Mouse (Mus musculus) CH12.LX (cell line): ENCODE data around the gene Ube2z. TPM values are rescaled to one million over a fixed set of nuclear protein-coding genes. Genes with fewer than 3 reads are reported as not detected.

Experiments
- DNase-seq: peaks from one replicate; pipeline ENCODE4 v3.0.0-alpha.2; 2013; ENCODE audit errors: extremely low read depth
- H3K27ac ChIP-seq: 2 replicates; pipeline ENCODE4 v1.5.1; 2012; ENCODE audit warnings: low read depth, mild to moderate bottlenecking, control low read depth, moderate library complexity; ENCODE audit not compliant: insufficient read depth
- H3K27me3 ChIP-seq: replicated peaks from 2 replicates; pipeline ENCODE3; 2012; ENCODE audit warnings: inconsistent platforms
- H3K36me3 ChIP-seq, 2 experiments: replicated peaks in 1 of 2; 2 replicates each; pipeline versions ENCODE3 to v1.6.1; 2012; ENCODE audit warnings: inconsistent platforms in 1 of 2, low read length in 1 of 2, mild to moderate bottlenecking in 1 of 2, mixed read lengths in 1 of 2, moderate library complexity in 1 of 2; ENCODE audit not compliant: control insufficient read depth in 1 of 2, insufficient read depth in 1 of 2
- H3K4me1 ChIP-seq, 2 experiments: 2 replicates each; pipeline ENCODE4 v1.6.1; 2012; ENCODE audit warnings: inconsistent platforms in 1 of 2, moderate library complexity in 1 of 2; ENCODE audit not compliant: insufficient read depth in 2 of 2, control insufficient read depth in 1 of 2
- H3K4me2 ChIP-seq: 2 replicates; pipeline ENCODE4 v1.6.1; 2012; ENCODE audit warnings: low read depth, mild to moderate bottlenecking, control low read depth; ENCODE audit not compliant: poor library complexity, insufficient read depth, severe bottlenecking
- H3K4me3 ChIP-seq, 3 experiments: fragments of 150-350 bp in 1 of 3; sonication (generic) in 1 of 3; replicated peaks in 1 of 3; 2 replicates each; pipeline versions ENCODE3 to v1.5.1; 2011 to 2012; ENCODE audit warnings: low read depth in 2 of 3, low read length in 2 of 3, mild to moderate bottlenecking in 2 of 3, moderate library complexity in 2 of 3, control low read depth in 1 of 3, improper control_type of control experiment in 1 of 3, inconsistent platforms in 1 of 3, mixed read lengths in 1 of 3; ENCODE audit not compliant: poor library complexity in 1 of 3
- H3K79me2 ChIP-seq: replicated peaks from 2 replicates; pipeline ENCODE4 v1.6.1; 2012; ENCODE audit warnings: mild to moderate bottlenecking, moderate library complexity; ENCODE audit not compliant: control insufficient read depth, poor library complexity, insufficient read depth, severe bottlenecking; ENCODE audit errors: extremely low read depth
- H3K9ac ChIP-seq: 2 replicates; pipeline ENCODE4 v1.6.1; 2012; ENCODE audit warnings: low read depth, mild to moderate bottlenecking, control low read depth, moderate library complexity; ENCODE audit not compliant: insufficient read depth
- H3K9me3 ChIP-seq: replicated peaks from 2 replicates; pipeline ENCODE3; 2012; ENCODE audit warnings: low read length, inconsistent platforms, mixed read lengths
- BHLHE40 ChIP-seq: IDR thresholded peaks from 2 replicates; pipeline ENCODE4 v1.6.1; 2011; ENCODE audit warnings: mild to moderate bottlenecking, low read depth, low read length, improper control_type of control experiment
- CHD1 ChIP-seq: IDR thresholded peaks from 2 replicates; pipeline ENCODE4 v1.6.1; 2012; ENCODE audit warnings: low read depth, low read length, improper control_type of control experiment, inconsistent platforms
- CHD2 ChIP-seq: IDR thresholded peaks from 2 replicates; pipeline ENCODE4 v1.6.1; 2011; ENCODE audit warnings: low read length, improper control_type of control experiment
- CTCF ChIP-seq, 2 experiments: IDR thresholded peaks in 1 of 2; conservative IDR thresholded peaks in 1 of 2; 2 replicates each; pipeline ENCODE4 v1.5.1; 2011 to 2012; ENCODE audit warnings: low read depth in 2 of 2, low read length in 2 of 2, improper control_type of control experiment in 1 of 2, inconsistent platforms in 1 of 2, mild to moderate bottlenecking in 1 of 2, moderate library complexity in 1 of 2
- E2F4 ChIP-seq: IDR thresholded peaks from 2 replicates; pipeline ENCODE4 v1.6.1; 2011; ENCODE audit warnings: low read depth, low read length, improper control_type of control experiment; ENCODE audit not compliant: insufficient replicate concordance
- ELF1 ChIP-seq: IDR thresholded peaks from 2 replicates; pipeline ENCODE4 v1.6.1; 2014; ENCODE audit warnings: low read depth, mild to moderate bottlenecking, inconsistent platforms, low read length, improper control_type of control experiment
- EP300 ChIP-seq: IDR thresholded peaks from 2 replicates; pipeline ENCODE4 v1.6.1; 2011; ENCODE audit warnings: low read length, improper control_type of control experiment
- ETS1 ChIP-seq: conservative IDR thresholded peaks from 2 replicates; pipeline ENCODE4 v1.6.1; 2012; ENCODE audit warnings: low read depth, mild to moderate bottlenecking, inconsistent platforms, low read length, improper control_type of control experiment, moderate library complexity
- GABPA ChIP-seq: IDR thresholded peaks from 2 replicates; pipeline ENCODE4 v1.6.1; 2012; ENCODE audit warnings: low read depth, low read length, improper control_type of control experiment, inconsistent platforms; ENCODE audit not compliant: insufficient replicate concordance
- HCFC1 ChIP-seq: IDR thresholded peaks from 2 replicates; pipeline ENCODE4 v1.6.1; 2012; ENCODE audit warnings: low read depth, mild to moderate bottlenecking, inconsistent platforms, low read length, improper control_type of control experiment
- IRF4 ChIP-seq: IDR thresholded peaks from 2 replicates; pipeline ENCODE4 v1.6.1; 2014; ENCODE audit warnings: low read depth, mild to moderate bottlenecking, inconsistent platforms, low read length, improper control_type of control experiment
- JUN ChIP-seq: IDR thresholded peaks from 2 replicates; pipeline ENCODE4 v1.6.1; 2011; ENCODE audit warnings: low read depth, mild to moderate bottlenecking, low read length, improper control_type of control experiment, moderate library complexity; ENCODE audit not compliant: insufficient read depth
- JUND ChIP-seq: conservative IDR thresholded peaks from 2 replicates; pipeline ENCODE4 v1.6.1; 2011; ENCODE audit warnings: low read depth, low read length, improper control_type of control experiment
- KAT2A ChIP-seq: IDR thresholded peaks from 2 replicates; pipeline ENCODE4 v1.6.1; 2012; ENCODE audit warnings: low read length, improper control_type of control experiment, inconsistent platforms; ENCODE audit not compliant: insufficient replicate concordance
- MAFK ChIP-seq: IDR thresholded peaks from 2 replicates; pipeline ENCODE4 v1.6.1; 2011; ENCODE audit warnings: low read length, improper control_type of control experiment; ENCODE audit not compliant: insufficient replicate concordance
- MAX ChIP-seq: IDR thresholded peaks from 2 replicates; pipeline ENCODE4 v1.6.1; 2011; ENCODE audit warnings: low read length, improper control_type of control experiment
- MAZ ChIP-seq: IDR thresholded peaks from 2 replicates; pipeline ENCODE4 v1.6.1; 2012; ENCODE audit warnings: low read depth, mild to moderate bottlenecking, inconsistent platforms, low read length, improper control_type of control experiment, moderate library complexity
- MEF2A ChIP-seq: IDR thresholded peaks from 2 replicates; pipeline ENCODE4 v1.6.1; 2014; ENCODE audit warnings: low read depth, mild to moderate bottlenecking, inconsistent platforms, low read length, improper control_type of control experiment, borderline replicate concordance
- MXI1 ChIP-seq: IDR thresholded peaks from 2 replicates; pipeline ENCODE4 v1.6.1; 2011; ENCODE audit warnings: mild to moderate bottlenecking, low read depth, low read length, improper control_type of control experiment
- MYC ChIP-seq: IDR thresholded peaks from 2 replicates; pipeline ENCODE4 v1.6.1; 2011; ENCODE audit warnings: low read depth, mild to moderate bottlenecking, improper control_type of control experiment, low read length
- NELFE ChIP-seq: IDR thresholded peaks from 2 replicates; pipeline ENCODE4 v1.6.1; 2011; ENCODE audit warnings: low read depth, low read length, improper control_type of control experiment
- NRF1 ChIP-seq: IDR thresholded peaks from 2 replicates; pipeline ENCODE4 v1.6.1; 2014; ENCODE audit warnings: low read depth, mild to moderate bottlenecking, inconsistent platforms, low read length, improper control_type of control experiment, moderate library complexity
- PAX5 ChIP-seq: IDR thresholded peaks from 2 replicates; pipeline ENCODE4 v1.6.1; 2012; ENCODE audit warnings: low read length, inconsistent platforms, mixed read lengths
- POLR2A ChIP-seq: IDR thresholded peaks from 2 replicates; pipeline ENCODE4 v1.6.1; 2011; ENCODE audit warnings: low read depth, mild to moderate bottlenecking, improper control_type of control experiment, low read length
- POLR2AphosphoS2 ChIP-seq: IDR thresholded peaks from 2 replicates; pipeline ENCODE4 v1.6.1; 2011; ENCODE audit warnings: low read depth, low read length, improper control_type of control experiment
- RAD21 ChIP-seq: IDR thresholded peaks from 2 replicates; pipeline ENCODE4 v1.6.1; 2011; ENCODE audit warnings: low read depth, mild to moderate bottlenecking, low read length, improper control_type of control experiment, moderate library complexity
- RCOR1 ChIP-seq: conservative IDR thresholded peaks from 2 replicates; pipeline ENCODE4 v1.6.1; 2012; ENCODE audit warnings: low read depth, mild to moderate bottlenecking, inconsistent platforms, low read length, improper control_type of control experiment
- SIN3A ChIP-seq: IDR thresholded peaks from 2 replicates; pipeline ENCODE4 v1.6.1; 2012; ENCODE audit warnings: low read length, improper control_type of control experiment, inconsistent platforms
- SMC3 ChIP-seq: IDR thresholded peaks from 2 replicates; pipeline ENCODE4 v1.6.1; 2011; ENCODE audit warnings: low read depth, low read length, improper control_type of control experiment
- TBP ChIP-seq: conservative IDR thresholded peaks from 2 replicates; pipeline ENCODE4 v1.6.1; 2011; ENCODE audit warnings: low read depth, low read length, improper control_type of control experiment
- TCF12 ChIP-seq: IDR thresholded peaks from 2 replicates; pipeline ENCODE4 v1.6.1; 2014; ENCODE audit warnings: low read depth, mild to moderate bottlenecking, inconsistent platforms, low read length, improper control_type of control experiment
- UBTF ChIP-seq: IDR thresholded peaks from 2 replicates; pipeline ENCODE4 v1.6.1; 2012; ENCODE audit warnings: low read depth, mild to moderate bottlenecking, inconsistent platforms, low read length, improper control_type of control experiment, moderate library complexity
- USF1 ChIP-seq: IDR thresholded peaks from 2 replicates; pipeline ENCODE4 v1.6.1; 2014; ENCODE audit warnings: low read depth, mild to moderate bottlenecking, inconsistent platforms, low read length, improper control_type of control experiment
- USF2 ChIP-seq: conservative IDR thresholded peaks from 2 replicates; pipeline ENCODE4 v1.6.1; 2011; ENCODE audit warnings: low read depth, low read length, improper control_type of control experiment
- ZC3H11A ChIP-seq: IDR thresholded peaks from 2 replicates; pipeline ENCODE4 v1.6.1; 2012; ENCODE audit warnings: low read depth, mild to moderate bottlenecking, inconsistent platforms, low read length, improper control_type of control experiment
- ZKSCAN1 ChIP-seq: IDR thresholded peaks from 2 replicates; pipeline ENCODE4 v1.6.1; 2012; ENCODE audit warnings: low read depth, inconsistent platforms, low read length, improper control_type of control experiment, borderline replicate concordance
- ZMIZ1 ChIP-seq: IDR thresholded peaks from 2 replicates; pipeline ENCODE4 v1.6.1; 2012; ENCODE audit warnings: low read depth, mild to moderate bottlenecking, inconsistent platforms, low read length, improper control_type of control experiment
- ZNF384 ChIP-seq: IDR thresholded peaks from 2 replicates; pipeline ENCODE4 v1.6.1; 2012; ENCODE audit warnings: low read depth, low read length, improper control_type of control experiment, inconsistent platforms
- dilution Hi-C: fragments of 300-500 bp; cut with MboI; formaldehyde crosslinking; loops from 2 replicates; pipeline ENCODE4 v1.14.3; 2020; ENCODE audit warnings: low sequenced_read_pairs; ENCODE audit not compliant: extremely low pct_unique_long_range_greater_than_20kb, extremely low pct_ligation_motif_present
- in situ Hi-C: fragments of 300-500 bp; cut with MboI; formaldehyde crosslinking; loops from 3 replicates; pipeline ENCODE4 v1.14.3; 2019; ENCODE audit warnings: low sequenced_read_pairs, low pct_ligation_motif_present, low pct_unique_long_range_greater_than_20kb, mixed read lengths
- polyA plus RNA-seq: library from polyadenylated mRNA; unstranded; fragments of >175 nt; gene quantifications from 2 replicates; pipeline ENCODE4 v1.2.1, GENCODE M21; 2012; ENCODE audit warnings: low read depth; ENCODE audit not compliant: insufficient read length
- total RNA-seq, 2 experiments: library from RNA; depleted of rRNA; stranded (reverse); fragments of 300-350 nt in 1 of 2; fragments of >200 nt in 1 of 2; gene quantifications; 2 replicates each; pipeline ENCODE4 v1.2.3; 2012 to 2014

The Ube2z gene
- total RNA-seq (2012; rRNA removed) = 51.3 and 60.4 TPM in 2 replicates
- 62.1 and 64.2 TPM in 2 replicates for total RNA-seq (2014; rRNA removed)
- 66.0 and 67.8 TPM in 2 replicates for polyA plus RNA-seq

DNA sequence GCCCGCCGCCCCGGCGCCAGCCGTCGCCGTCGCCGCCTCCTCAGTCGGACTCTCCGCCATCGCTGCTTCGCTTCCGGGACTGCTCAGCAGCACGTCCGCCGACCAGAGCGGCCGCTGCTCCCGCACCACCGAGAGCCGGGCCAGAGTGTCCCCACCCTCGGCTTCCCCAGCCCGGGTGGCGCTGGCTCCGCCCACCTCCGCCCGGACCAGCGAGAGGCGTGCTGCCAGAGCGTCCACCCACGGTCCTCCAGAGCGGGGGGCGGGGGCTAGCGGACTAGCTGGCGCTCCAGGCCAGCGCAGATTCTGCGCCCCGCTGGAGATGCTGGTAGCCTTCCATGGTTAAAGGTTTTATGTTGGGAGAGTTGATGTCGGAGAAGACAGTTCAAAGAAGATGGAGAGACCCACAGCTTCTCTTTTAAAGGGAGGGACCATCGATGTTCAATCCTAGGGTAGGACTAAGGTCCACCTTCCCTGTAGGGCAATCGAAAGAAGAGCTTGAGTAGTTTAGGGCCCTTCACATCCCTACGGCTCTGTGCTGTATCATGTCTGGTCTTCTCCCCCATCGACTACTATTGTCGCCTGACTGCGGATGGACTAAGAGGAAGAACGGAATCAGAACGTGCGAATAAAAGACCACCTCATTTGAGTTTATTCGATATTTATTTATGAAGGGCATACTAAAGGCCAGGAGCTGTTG lies at the start of gene Ube2z:
Gene Ube2z, minus strand, starts transcription at position 174 of the 697 bp plus-strand sequence.
- in situ Hi-C loops (no loop called here), dilution Hi-C loops (no loop called here)
- peak within 1 kb of the TSS; percentile 81 to 89 (median 89) for H3K4me3 ChIP-seq
- H3K79me2 ChIP-seq = peaks cover 43% of the 10 kb centered on the region
- H3K9ac ChIP-seq = peak within 1 kb of the TSS; percentile 97
- peak; percentile 97 for DNase-seq
- H3K9me3 ChIP-seq = no peaks in the 10 kb centered on the region
- no peak for TF ChIP-seq EP300
- TF ChIP-seq IRF4 = peak; percentile 87; the same call in 1 of the 2 replicates
- no peak for TF ChIP-seq RCOR1
- peak; percentile 97 for TF ChIP-seq ELF1
- TF ChIP-seq MAX = no peak
- peak; percentile 93 for TF ChIP-seq ZMIZ1
- TF ChIP-seq SMC3 = no peak
- no peak; the same call in 1 of the 2 replicates for TF ChIP-seq POLR2AphosphoS2
- no peak for TF ChIP-seq ZC3H11A
- no peak; the same call in 1 of the 2 replicates for TF ChIP-seq USF1
- 0 out of 2 replicates have a peak, but pooled peaks have one; percentile 41 for TF ChIP-seq E2F4
- TF ChIP-seq RAD21 = no peak
- TF ChIP-seq NRF1 = peak; percentile 68
- TF ChIP-seq MAZ = peak; percentile 97
- no peak for TF ChIP-seq USF2
- TF ChIP-seq ZKSCAN1 = no peak
- peak; percentile 88 for TF ChIP-seq MXI1
- TF ChIP-seq MYC = peak; percentile 45
- TF ChIP-seq SIN3A = peak; percentile 96
- 0 out of 2 replicates have a peak, but pooled peaks have one; percentile 55 for TF ChIP-seq CHD1
- peak; percentile 91 for TF ChIP-seq NELFE
- TF ChIP-seq POLR2A = peak; percentile 97
- TF ChIP-seq ETS1 = 0 out of 2 replicates have a peak, but pooled peaks have one; percentile 52
- TF ChIP-seq CHD2 = peak; percentile 93
- no peak for TF ChIP-seq ZNF384
- peak; percentile 95 for TF ChIP-seq GABPA
- TF ChIP-seq HCFC1 = peak; percentile 94
- no peak for TF ChIP-seq JUND
- peak; percentile 98 for TF ChIP-seq TCF12
- peak; percentile 88 for TF ChIP-seq MEF2A
- TF ChIP-seq PAX5 = no peak
- 0 out of 2 replicates have a peak, but pooled peaks have one; percentile 62 for TF ChIP-seq UBTF
- TF ChIP-seq BHLHE40 = no peak
- TF ChIP-seq KAT2A = peak; percentile 84; the same call in 1 of the 2 replicates
- peak in 1 of 2 experiments; percentile 61; a peak in 2 of 4 replicates for TF ChIP-seq CTCF (conservative IDR thresholded peaks at IDR 0.05 in 1 of 2, IDR thresholded peaks at IDR 0.05 in 1 of 2; ENCODE audit: low read depth in 2 of 2, low read length in 2 of 2)
- peak; percentile 66 for TF ChIP-seq TBP
- TF ChIP-seq JUN = no peak
- TF ChIP-seq MAFK = peak; percentile 40; the same call in 1 of the 2 replicates
- peak within 1 kb of the TSS; percentile 68 for H3K27ac ChIP-seq
- peaks cover 17 to 50% of the 10 kb centered on the region in 2 experiments for H3K36me3 ChIP-seq
- no peaks in the 10 kb centered on the region for H3K27me3 ChIP-seq
- H3K4me2 ChIP-seq = peak within 1 kb of the TSS; percentile 98
- peaks cover 7 to 44% of the 10 kb centered on the region in 2 experiments for H3K4me1 ChIP-seq
